Mouse (Mus musculus): ENCODE data around the gene Pdpr.

- TF ChIP-seq CTCF (IDR thresholded peaks at IDR 0.05; ENCODE audit: low read depth, low read length) (no peak), POLR2A (IDR thresholded peaks at IDR 0.05; ENCODE audit: borderline replicate concordance, low read depth, low read length) (no peak)
Observed at GRCm38 (mm10) chr8:111119481-111119880, 25.1 kb downstream of the Pdpr start.
